ENCODE assay signal across 8 mouse cellular contexts in genomic region chr10:128499116-128499671, GRCm38 (mm10). TPM values are rescaled to one million over a fixed set of nuclear protein-coding genes. Genes with fewer than 3 reads are reported as not detected.
DNase-seq lines count a peak whose midpoint lies in the region; ATAC-seq lines count a peak whose summit lies in the region.

No protein-coding gene starts in this region.

- H3K9me3 ChIP-seq in intestine, embryonic 14.5 days (ENCODE audit: control insufficient read depth, low read length), result no peaks in the 10 kb centered on the region
- no peaks in the 10 kb centered on the region for H3K9me3 ChIP-seq in limb, embryonic 12.5 days
- H3K9me3 ChIP-seq in midbrain, embryonic 10.5 days (replicated peaks), result no peaks in the 10 kb centered on the region

- 3% methylated on average over 21 of the region's 21 CpGs for WGBS in intestine, embryonic 14.5 days
- 3% methylated on average over 21 of the region's 21 CpGs for WGBS in limb, embryonic 12.5 days
- WGBS in midbrain, embryonic 10.5 days, result 3% methylated on average over 21 of the region's 21 CpGs

- peaks cover 20% of the 10 kb centered on the region for H3K4me1 ChIP-seq in intestine, embryonic 14.5 days (replicated peaks; ENCODE audit: control insufficient read depth, insufficient read depth, low read length)
- peaks cover 12% of the 10 kb centered on the region for H3K4me1 ChIP-seq in limb, embryonic 12.5 days (replicated peaks)
- H3K4me1 ChIP-seq in midbrain, embryonic 10.5 days, result peaks cover 40% of the 10 kb centered on the region

- H3K4me3 ChIP-seq in intestine, embryonic 14.5 days (ENCODE audit: low read depth, low read length), result peak overlapping the region; percentile 58
- H3K4me3 ChIP-seq in limb, embryonic 12.5 days (replicated peaks), result peak overlapping the region; percentile 48
- peak overlapping the region; percentile 67 for H3K4me3 ChIP-seq in midbrain, embryonic 10.5 days

- H3K36me3 ChIP-seq in intestine, embryonic 14.5 days (ENCODE audit: control insufficient read depth, insufficient read depth, low read length), result no peaks in the 10 kb centered on the region
- no peaks in the 10 kb centered on the region for H3K36me3 ChIP-seq in limb, embryonic 12.5 days
- no peaks in the 10 kb centered on the region for H3K36me3 ChIP-seq in midbrain, embryonic 10.5 days

- H3K9ac ChIP-seq in intestine, embryonic 14.5 days (ENCODE audit: low read length), result peak overlapping the region; percentile 61
- H3K9ac ChIP-seq in limb, embryonic 12.5 days (replicated peaks), result peak overlapping the region; percentile 59

- peak; percentile 48 for ATAC-seq in intestine, embryonic 14.5 days (replicated peaks; ENCODE audit: low FRiP score, low TSS enrichment, low read depth)
- ATAC-seq in limb, embryonic 12.5 days (ENCODE audit: insufficient number of reproducible peaks, insufficient read depth, low FRiP score, low TSS enrichment, low read depth), result peak; percentile 54

- peak overlapping the region; percentile 70 for H3K4me2 ChIP-seq in intestine, embryonic 14.5 days (ENCODE audit: low read length)
- peak overlapping the region; percentile 66 for H3K4me2 ChIP-seq in limb, embryonic 12.5 days

- H3K27me3 ChIP-seq in intestine, embryonic 14.5 days (replicated peaks; ENCODE audit: control insufficient read depth, insufficient read depth, low read length), result no peaks in the 10 kb centered on the region
- H3K27me3 ChIP-seq in limb, embryonic 12.5 days, result peaks cover 7% of the 10 kb centered on the region; the same call in 1 of the 2 replicates
- peaks cover 14% of the 10 kb centered on the region for H3K27me3 ChIP-seq in midbrain, embryonic 10.5 days (ENCODE audit: low read depth, poor library complexity, severe bottlenecking)

- DNase-seq in urinary bladder, adult 18-20 months (ENCODE audit: low spot score in 2 of 2), result peak; percentile 56 to 57
- no peak for DNase-seq in urinary bladder, postnatal 4 days (ENCODE audit: low spot score in 2 of 2)
- peak; percentile 68 for DNase-seq in embryo, embryonic 11 days
- DNase-seq in gastrocnemius, postnatal 25 days, result peak; percentile 57
- peak; percentile 85 for DNase-seq in intestine, embryonic 14.5 days (ENCODE audit: low spot score)
- peak; percentile 60 for DNase-seq in midbrain, embryonic 10.5 days (ENCODE audit: low spot score)
- DNase-seq in spleen, adult 12 weeks (ENCODE audit: low spot score), result peak; percentile 37

- H3K27ac ChIP-seq in intestine, embryonic 14.5 days (ENCODE audit: low read depth), result peak overlapping the region; percentile 74
- H3K27ac ChIP-seq in limb, embryonic 12.5 days, result peak overlapping the region; percentile 80
- H3K27ac ChIP-seq in midbrain, embryonic 10.5 days (replicated peaks), result peak overlapping the region; percentile 84

RNA-seq across cellular contexts. Expression of gene Myl6b, which starts 0.7 kb away (rescaled TPM):
- 10 to 100 TPM; 20.3 to 38.5 TPM for total RNA-seq in gastrocnemius, postnatal 25 days (2021)
- polyA plus RNA-seq in intestine, embryonic 14.5 days (2014; fragmentation: Nextera tagmentation; extraction: Ambion mirVana), result 3.1 TPM in 2 replicates
- 3.2 and 3.4 TPM in 2 replicates for polyA plus RNA-seq in limb, embryonic 12.5 days (2016; fragmentation: Nextera tagmentation; extraction: Ambion mirVana)
- polyA plus RNA-seq in midbrain, embryonic 10.5 days (2016; fragmentation: Nextera tagmentation; extraction: Ambion mirVana), result 1.8 and 2.9 TPM in 2 replicates

RNA-seq across cellular contexts. Expression of gene Myl6, which starts 5.2 kb away (rescaled TPM):
- total RNA-seq in gastrocnemius, postnatal 25 days (2021), result 100 to 1,000 TPM; 179 to 253 TPM
- 1,777 and 1,828 TPM in 2 replicates for polyA plus RNA-seq in intestine, embryonic 14.5 days (2014; fragmentation: Nextera tagmentation; extraction: Ambion mirVana)
- polyA plus RNA-seq in limb, embryonic 12.5 days (2016; fragmentation: Nextera tagmentation; extraction: Ambion mirVana), result 827 and 868 TPM in 2 replicates
- polyA plus RNA-seq in midbrain, embryonic 10.5 days (2016; fragmentation: Nextera tagmentation; extraction: Ambion mirVana), result 833 and 890 TPM in 2 replicates

RNA-seq across cellular contexts. Expression of gene Esyt1, which starts 26.5 kb away (rescaled TPM):
- 10 to 100 TPM; 12.5 to 17.6 TPM for total RNA-seq in gastrocnemius, postnatal 25 days (2021)
- 27.3 and 28.0 TPM in 2 replicates for polyA plus RNA-seq in intestine, embryonic 14.5 days (2014; fragmentation: Nextera tagmentation; extraction: Ambion mirVana)
- 18.5 and 19.9 TPM in 2 replicates for polyA plus RNA-seq in limb, embryonic 12.5 days (2016; fragmentation: Nextera tagmentation; extraction: Ambion mirVana)
- polyA plus RNA-seq in midbrain, embryonic 10.5 days (2016; fragmentation: Nextera tagmentation; extraction: Ambion mirVana), result 17.2 and 23.6 TPM in 2 replicates

RNA-seq across cellular contexts. Expression of gene Smarcc2, which starts 40.1 kb away (rescaled TPM):
- total RNA-seq in gastrocnemius, postnatal 25 days (2021), result 10 to 100 TPM; 40.7 to 43.9 TPM
- polyA plus RNA-seq in intestine, embryonic 14.5 days (2014; fragmentation: Nextera tagmentation; extraction: Ambion mirVana), result 71.9 and 82.2 TPM in 2 replicates
- 105 and 120 TPM in 2 replicates for polyA plus RNA-seq in limb, embryonic 12.5 days (2016; fragmentation: Nextera tagmentation; extraction: Ambion mirVana)
- 75.2 and 110 TPM in 2 replicates for polyA plus RNA-seq in midbrain, embryonic 10.5 days (2016; fragmentation: Nextera tagmentation; extraction: Ambion mirVana)

RNA-seq across cellular contexts. Expression of gene Zc3h10, which starts 48.4 kb away (rescaled TPM):
- 1 to 10 TPM; 4.9 to 5.1 TPM for total RNA-seq in gastrocnemius, postnatal 25 days (2021)
- polyA plus RNA-seq in intestine, embryonic 14.5 days (2014; fragmentation: Nextera tagmentation; extraction: Ambion mirVana), result 11.3 TPM in 2 replicates
- 18.1 and 21.4 TPM in 2 replicates for polyA plus RNA-seq in limb, embryonic 12.5 days (2016; fragmentation: Nextera tagmentation; extraction: Ambion mirVana)
- 15.4 and 19.5 TPM in 2 replicates for polyA plus RNA-seq in midbrain, embryonic 10.5 days (2016; fragmentation: Nextera tagmentation; extraction: Ambion mirVana)

Comparison
In these comparisons a context has a peak if more than half of its experiments do, and no peak if none do; other contexts are left out.
1. DNase-seq: peak in urinary bladder, adult 18-20 months (2 of 2), embryo, embryonic 11 days (single experiment), gastrocnemius, postnatal 25 days (single experiment), intestine, embryonic 14.5 days (single experiment), midbrain, embryonic 10.5 days (single experiment) and spleen, adult 12 weeks (single experiment); none in urinary bladder, postnatal 4 days (0 of 2).
2. Peak in every context shown above with its lines, with median percentiles within 50 percentile points of each other: H3K27ac ChIP-seq and H3K4me3 ChIP-seq.